Mouse (Mus musculus) erythroblast, embryonic 14.5 days (primary cell): ENCODE results near the gene Hipk2.

Experiments
- GATA1 ChIP-seq: IDR thresholded peaks from 2 replicates; pipeline ENCODE4 v1.6.1; 2012; ENCODE audit warnings: low read length, inconsistent platforms, mixed read lengths
- TAL1 ChIP-seq: IDR thresholded peaks from 3 replicates; pipeline ENCODE4 v1.6.1; 2012; ENCODE audit warnings: low read length, inconsistent platforms, mixed read lengths

DNA sequence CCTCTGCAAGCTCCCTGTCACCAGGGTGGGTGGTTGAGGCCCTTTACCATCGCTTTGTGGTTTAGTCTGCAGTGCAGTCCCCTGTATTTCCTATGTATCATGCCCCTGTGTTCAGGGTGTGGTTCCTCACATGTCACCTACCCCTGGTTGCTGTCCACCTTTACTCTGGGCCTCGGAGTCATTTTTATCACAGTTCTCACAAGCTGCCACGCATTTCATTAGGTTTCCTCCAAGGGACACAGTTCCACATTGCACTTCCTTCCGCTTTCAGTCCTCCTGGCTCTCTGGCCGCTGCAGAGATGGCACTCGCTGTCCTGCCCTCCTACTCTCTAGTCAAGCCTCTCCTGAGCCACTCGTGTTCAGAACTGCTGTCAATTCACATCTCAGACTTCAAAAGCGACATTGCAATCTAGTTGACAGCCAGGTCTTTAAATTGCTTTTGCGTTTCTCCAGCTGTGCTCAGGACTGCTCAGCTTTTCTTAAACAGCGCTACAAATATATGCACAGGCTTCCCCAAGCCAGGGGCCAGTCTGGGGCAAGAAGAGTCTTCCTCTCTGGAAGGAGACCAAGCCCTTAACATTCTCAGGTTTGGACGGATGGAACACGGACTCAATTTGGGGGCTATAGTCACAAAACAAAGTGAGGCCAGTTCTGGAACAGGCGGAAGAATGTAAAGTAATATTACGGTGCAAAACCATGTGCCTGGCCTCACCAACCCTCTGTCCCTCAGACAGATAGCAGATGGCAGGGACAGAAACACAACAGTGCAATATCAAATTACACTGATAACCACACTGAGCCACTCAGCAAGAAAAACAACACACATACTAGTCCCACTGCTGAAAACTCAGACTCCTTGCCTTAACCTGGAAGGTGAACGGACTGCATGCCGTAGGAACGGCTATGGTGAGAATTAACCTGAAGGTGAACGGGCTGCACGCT, 161.7 kb downstream of the Hipk2 start:
- TF ChIP-seq GATA1, result no peak
- TF ChIP-seq TAL1, result no peak
